Mouse (Mus musculus): ENCODE measurements around the gene Opcml.

GRCm38 (mm10) chr9:28080694-28081093 is 290.1 kb downstream of the Opcml start:
- no peak for TF ChIP-seq CTCF (IDR thresholded peaks at IDR 0.05; ENCODE audit: control insufficient read depth, insufficient read depth, insufficient read length)
- no peak for TF ChIP-seq MYOD1 (IDR thresholded peaks at IDR 0.05; ENCODE audit: control insufficient read depth, insufficient read length, low read depth)
- TF ChIP-seq MYOG (IDR thresholded peaks at IDR 0.05; ENCODE audit: control insufficient read depth, extremely low read depth, insufficient read length) = no peak
- TF ChIP-seq MAX (IDR thresholded peaks at IDR 0.05) = no peak
- no peak for TF ChIP-seq USF1 (IDR thresholded peaks at IDR 0.05; ENCODE audit: low read depth)
- no peak for TF ChIP-seq CEBPB (IDR thresholded peaks at IDR 0.05; ENCODE audit: low read depth)
